Mouse (Mus musculus) limb, embryonic 12.5 days (tissue): ENCODE measurements around the gene Tut7. TPM values are rescaled to one million over a fixed set of nuclear protein-coding genes. Genes with fewer than 3 reads are reported as not detected.
"Not testable (repeated sequence)": the region's sequence is repeated elsewhere in the genome, so short reads cannot be mapped to it uniquely, and the experiment has no call there.

Source experiments
- ATAC-seq: fragments of 200-750 bp; cut with Nextera tagmentation; 2 replicates; pipeline ENCODE4 v1.8.0; 2017; ENCODE audit warnings: low read depth, moderate TSS enrichment; ENCODE audit not compliant: insufficient number of reproducible peaks, insufficient read depth, low FRiP score, low TSS enrichment
- H3K27ac ChIP-seq: fragments of 300-500 bp; sonication (generic); 2 replicates; pipeline ENCODE4 v1.5.1; 2016; ENCODE audit warnings: mild to moderate bottlenecking, moderate library complexity
- H3K27me3 ChIP-seq: fragments of 300-500 bp; sonication (generic); 2 replicates; pipeline ENCODE4 v1.6.1; 2016; ENCODE audit warnings: mild to moderate bottlenecking, moderate library complexity
- H3K36me3 ChIP-seq: fragments of 300-500 bp; sonication (generic); 2 replicates; pipeline ENCODE4 v1.6.1; 2016; ENCODE audit warnings: mild to moderate bottlenecking, moderate library complexity
- H3K4me1 ChIP-seq: fragments of 300-500 bp; sonication (generic); replicated peaks from 2 replicates; pipeline ENCODE4 v1.6.1; 2016
- H3K4me2 ChIP-seq: fragments of 300-500 bp; sonication (generic); 2 replicates; pipeline ENCODE4 v1.6.1; 2016; ENCODE audit warnings: mild to moderate bottlenecking, moderate library complexity
- H3K4me3 ChIP-seq: fragments of 300-500 bp; sonication (generic); replicated peaks from 2 replicates; pipeline ENCODE4 v1.5.1; 2016; ENCODE audit warnings: mild to moderate bottlenecking
- H3K9ac ChIP-seq: fragments of 300-500 bp; sonication (generic); replicated peaks from 2 replicates; pipeline ENCODE4 v1.6.1; 2016; ENCODE audit warnings: mild to moderate bottlenecking, moderate library complexity
- H3K9me3 ChIP-seq: fragments of 300-500 bp; sonication (generic); 2 replicates; pipeline ENCODE4 v1.6.1; 2016; ENCODE audit warnings: mild to moderate bottlenecking, moderate library complexity
- WGBS: fragments of 180-500 bp; shearing (Covaris S2); methylation state at CpG from one replicate; pipeline ENCODE4 v1.1.7; 2016; 5-methylcytosine and 5-hydroxymethylcytosine counted together
- polyA plus RNA-seq: library from polyadenylated mRNA; unstranded; fragments of >200 nt; fragmentation: Nextera tagmentation; extraction: Ambion mirVana; gene quantifications from 2 replicates; pipeline ENCODE4 v1.2.1, GENCODE M21; 2016

Tut7 gene
- polyA plus RNA-seq, 1 experiment from 2014 or later, result 56.5 TPM

- Histone ChIP-seq H3K4me3 (no peak overlapping the region), H3K4me2 (no peak overlapping the region), H3K4me1 (no peaks in the 10 kb centered on the region; the same call in 1 of the 2 replicates), H3K27me3 (no peaks in the 10 kb centered on the region), H3K9ac (no peak overlapping the region), H3K36me3 (no peaks in the 10 kb centered on the region), H3K9me3 (no peaks in the 10 kb centered on the region), H3K27ac (no peak overlapping the region)
- 41% methylated on average over 16 of the region's 16 CpGs for WGBS
- peak; percentile 22; the same call in 1 of the 2 replicates for ATAC-seq
Observed at GRCm38 (mm10) chr13:59842226-59843210, 19.6 kb upstream of the Tut7 start.

DNA sequence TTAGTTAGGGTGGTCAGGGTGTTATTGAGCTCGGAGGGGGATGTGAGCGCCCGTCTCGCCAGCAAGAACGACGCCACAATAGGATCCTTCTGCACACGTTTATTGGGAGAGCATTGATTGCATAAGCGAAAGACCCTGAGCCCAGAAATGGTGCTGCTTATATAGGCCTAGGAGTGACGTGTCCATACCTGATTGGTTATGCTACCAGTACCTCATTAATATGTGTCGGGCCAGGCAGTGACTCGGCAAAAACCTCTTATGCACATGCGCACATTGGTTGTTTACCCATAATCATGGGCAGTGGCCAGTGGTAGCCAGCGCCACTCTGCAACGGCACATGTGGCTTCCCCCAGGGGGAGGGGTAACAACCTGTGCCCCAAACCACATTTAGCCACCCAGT, 18.8 kb upstream of the Tut7 start:
- H3K4me3 ChIP-seq, H3K9me3 ChIP-seq, H3K9ac ChIP-seq, H3K4me2 ChIP-seq, H3K27ac ChIP-seq, ATAC-seq, H3K36me3 ChIP-seq, H3K27me3 ChIP-seq, H3K4me1 ChIP-seq: not testable (repeated sequence)
- WGBS, result 90% methylated on average over 13 of the region's 14 CpGs

- no peaks in the 10 kb centered on the region; the same call in 1 of the 2 replicates for H3K4me1 ChIP-seq
- H3K4me2 ChIP-seq, result no peak overlapping the region
- no peak overlapping the region for H3K4me3 ChIP-seq
- H3K27ac ChIP-seq, result no peak overlapping the region
- H3K27me3 ChIP-seq, result no peaks in the 10 kb centered on the region
- 73% methylated on average over 11 of the region's 11 CpGs for WGBS
- no peaks in the 10 kb centered on the region for H3K36me3 ChIP-seq
- ATAC-seq, result no peak
- no peak overlapping the region for H3K9ac ChIP-seq
- H3K9me3 ChIP-seq, result no peaks in the 10 kb centered on the region
Observed at GRCm38 (mm10) chr13:59840429-59841169, 17.7 kb upstream of the Tut7 start.

DNA sequence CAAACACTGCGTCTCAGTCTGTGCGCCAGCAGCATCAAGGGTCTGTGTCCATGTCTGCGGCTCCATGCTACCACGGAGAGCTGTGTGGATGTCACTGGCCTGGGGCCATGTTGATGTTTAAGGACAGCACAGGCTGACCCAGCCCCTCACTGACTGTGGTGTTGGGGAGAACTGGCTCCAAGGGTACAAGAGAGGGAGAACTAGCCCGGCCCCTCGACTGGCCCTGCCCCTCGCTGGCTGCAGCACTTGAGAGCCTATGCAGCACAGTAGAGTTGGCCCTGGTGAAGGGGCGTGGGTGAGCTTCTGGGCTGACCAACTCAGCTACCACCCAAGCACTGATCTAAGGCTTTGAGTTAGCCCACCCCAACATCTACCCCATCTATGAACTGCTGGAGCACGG, 16.4 kb upstream of the Tut7 start:
- ATAC-seq, result no peak

GRCm38 (mm10) chr13:59838464-59838863, 15.5 kb upstream of the Tut7 start:
- WGBS, result 87% methylated on average over 3 of the region's 3 CpGs
- no peak overlapping the region for H3K9ac ChIP-seq
- H3K4me1 ChIP-seq, result no peaks in the 10 kb centered on the region; the same call in 1 of the 2 replicates
- H3K36me3 ChIP-seq, result no peaks in the 10 kb centered on the region
- H3K27me3 ChIP-seq, result no peaks in the 10 kb centered on the region
- H3K4me2 ChIP-seq, result no peak overlapping the region
- no peak overlapping the region for H3K27ac ChIP-seq
- H3K4me3 ChIP-seq, result no peak overlapping the region
- H3K9me3 ChIP-seq, result no peaks in the 10 kb centered on the region
- ATAC-seq, result no peak

More for the DNA sequence above, 16.4 kb upstream of the Tut7 start:
- Histone ChIP-seq H3K27ac (no peak overlapping the region), H3K4me3 (no peak overlapping the region), H3K27me3 (no peaks in the 10 kb centered on the region), H3K9ac (no peak overlapping the region), H3K4me1 (no peaks in the 10 kb centered on the region; the same call in 1 of the 2 replicates), H3K4me2 (no peak overlapping the region), H3K36me3 (no peaks in the 10 kb centered on the region), H3K9me3 (no peaks in the 10 kb centered on the region)
- 87% methylated on average over 9 of the region's 9 CpGs for WGBS

DNA sequence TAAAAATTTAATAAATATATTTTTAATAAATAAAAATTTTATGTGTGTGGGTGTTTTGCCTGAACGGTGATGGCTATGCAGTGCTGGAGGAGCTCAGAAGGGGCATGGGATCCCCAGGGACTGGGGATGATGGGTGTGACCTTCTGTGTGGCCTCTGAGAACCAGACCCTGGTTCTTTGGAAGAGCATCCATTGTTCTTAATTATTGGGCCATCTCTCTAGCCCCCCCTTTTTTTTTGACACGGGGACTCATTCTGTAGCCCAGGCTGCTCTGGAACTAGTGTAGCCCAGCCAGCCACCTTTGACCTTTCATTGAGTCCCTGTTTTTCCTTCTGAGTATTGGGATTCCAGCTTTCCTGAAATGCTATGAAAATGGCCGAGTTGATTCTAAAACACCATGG, 13.9 kb upstream of the Tut7 start:
- no peak overlapping the region for H3K27ac ChIP-seq
- WGBS, result 89% methylated on average over 3 of the region's 3 CpGs
- H3K9ac ChIP-seq, result no peak overlapping the region
- no peak overlapping the region for H3K4me2 ChIP-seq
- no peak overlapping the region for H3K4me3 ChIP-seq
- H3K4me1 ChIP-seq, result no peaks in the 10 kb centered on the region; the same call in 1 of the 2 replicates
- no peaks in the 10 kb centered on the region for H3K9me3 ChIP-seq
- no peaks in the 10 kb centered on the region for H3K36me3 ChIP-seq
- ATAC-seq, result no peak
- no peaks in the 10 kb centered on the region for H3K27me3 ChIP-seq

DNA sequence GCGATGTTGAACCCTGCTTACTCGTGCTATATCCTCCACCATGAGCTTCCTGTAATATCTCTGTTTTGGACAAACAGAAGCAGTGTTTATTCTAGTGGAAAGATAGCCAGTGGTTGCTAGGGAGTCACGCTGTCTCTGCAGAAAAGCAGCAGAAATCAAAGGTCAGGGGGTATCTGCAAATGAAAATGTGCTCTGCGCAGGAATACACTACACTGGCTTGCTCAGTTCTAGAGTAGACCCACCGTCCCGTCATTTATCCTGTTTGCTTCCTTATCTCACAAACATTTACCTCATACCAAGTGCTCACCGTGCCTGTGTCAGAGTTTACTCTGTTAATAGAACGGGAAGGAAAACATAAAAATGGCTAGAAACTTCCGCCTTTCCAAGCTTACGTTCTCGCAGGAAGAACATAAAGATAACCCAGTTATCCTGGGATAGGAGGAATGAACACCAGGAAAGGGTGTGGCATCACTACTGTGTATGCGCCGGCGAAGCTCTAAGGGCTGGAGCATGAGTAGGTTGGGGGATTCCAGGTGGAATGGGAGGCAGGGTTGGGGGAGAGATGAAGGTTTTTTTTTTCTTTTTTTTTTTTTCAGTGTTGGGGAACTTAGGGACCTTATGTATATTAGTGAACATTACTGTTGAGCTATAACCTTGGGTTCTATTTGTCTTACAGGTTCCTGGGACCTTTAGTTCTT, 13.3 kb upstream of the Tut7 start:
- no peaks in the 10 kb centered on the region; the same call in 1 of the 2 replicates for H3K4me1 ChIP-seq
- H3K9ac ChIP-seq, result no peak overlapping the region
- no peaks in the 10 kb centered on the region for H3K27me3 ChIP-seq
- H3K4me2 ChIP-seq, result no peak overlapping the region
- no peak for ATAC-seq
- 83% methylated on average over 14 of the region's 14 CpGs for WGBS
- H3K36me3 ChIP-seq, result no peaks in the 10 kb centered on the region
- H3K27ac ChIP-seq, result no peak overlapping the region
- H3K9me3 ChIP-seq, result no peaks in the 10 kb centered on the region
- H3K4me3 ChIP-seq, result no peak overlapping the region

GRCm38 (mm10) chr13:59834786-59835452, 12.0 kb upstream of the Tut7 start:
- Histone ChIP-seq H3K4me3 (no peak overlapping the region), H3K4me2 (no peak overlapping the region), H3K27me3 (no peaks in the 10 kb centered on the region), H3K9ac (no peak overlapping the region), H3K36me3 (no peaks in the 10 kb centered on the region), H3K9me3 (no peaks in the 10 kb centered on the region), H3K27ac (0 out of 2 replicates have a peak overlapping the region, but pooled peaks have one; percentile 2), H3K4me1 (no peaks in the 10 kb centered on the region; the same call in 1 of the 2 replicates)
- ATAC-seq, result no peak
- WGBS, result 70% methylated on average over 4 of the region's 4 CpGs

DNA sequence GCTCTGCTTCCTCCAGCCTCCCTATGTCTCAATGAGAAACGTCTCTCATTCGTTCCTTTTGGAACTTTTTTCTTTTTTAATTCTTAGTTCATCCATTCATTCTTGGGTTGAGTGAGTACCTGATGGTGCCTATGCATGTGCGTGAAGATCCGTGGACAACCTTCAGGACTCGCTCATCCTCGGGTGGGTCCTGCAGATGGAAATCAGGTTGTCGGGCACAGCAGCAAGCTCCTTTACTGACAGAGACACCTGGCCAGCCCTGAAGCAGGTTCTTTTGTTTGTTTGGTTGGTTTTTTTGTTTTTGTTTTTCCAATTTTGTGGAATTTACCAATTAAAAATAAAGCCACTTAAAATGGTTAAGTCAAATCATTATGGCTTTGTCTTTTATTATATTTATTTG, 9.9 kb upstream of the Tut7 start:
- no peaks in the 10 kb centered on the region; the same call in 1 of the 2 replicates for H3K4me1 ChIP-seq
- no peak overlapping the region for H3K27ac ChIP-seq
- H3K4me2 ChIP-seq, result no peak overlapping the region
- 84% methylated on average over 7 of the region's 7 CpGs for WGBS
- no peak for ATAC-seq
- H3K4me3 ChIP-seq, result no peak overlapping the region
- no peaks in the 10 kb centered on the region for H3K36me3 ChIP-seq
- no peaks in the 10 kb centered on the region for H3K27me3 ChIP-seq
- H3K9ac ChIP-seq, result no peak overlapping the region
- H3K9me3 ChIP-seq, result no peaks in the 10 kb centered on the region

DNA sequence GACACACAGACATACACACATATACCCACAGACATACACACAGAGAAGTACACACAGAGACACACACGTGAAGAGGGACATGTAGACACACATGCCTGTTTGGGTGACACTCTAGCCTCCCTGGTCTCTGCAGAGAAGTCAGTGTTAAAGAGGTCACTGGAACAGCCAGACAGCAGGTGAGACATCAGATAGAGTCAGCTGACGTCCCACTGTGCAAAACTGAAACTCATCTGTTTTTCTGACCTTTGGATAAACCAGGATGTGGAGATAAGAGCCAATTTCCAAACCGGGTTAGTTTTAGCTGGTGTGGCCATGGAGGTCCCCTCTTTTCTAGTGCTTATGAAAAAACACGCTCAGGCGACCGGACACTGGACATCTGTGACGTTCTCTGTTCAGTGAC, 9.5 kb upstream of the Tut7 start:
- Histone ChIP-seq H3K4me2 (no peak overlapping the region), H3K36me3 (no peaks in the 10 kb centered on the region), H3K9ac (no peak overlapping the region), H3K9me3 (no peaks in the 10 kb centered on the region), H3K27ac (no peak overlapping the region), H3K27me3 (no peaks in the 10 kb centered on the region), H3K4me3 (no peak overlapping the region), H3K4me1 (no peaks in the 10 kb centered on the region; the same call in 1 of the 2 replicates)
- 71% methylated on average over 7 of the region's 7 CpGs for WGBS
- ATAC-seq, result no peak
